Mouse (Mus musculus): ENCODE results near the gene Wdtc1. TPM values are rescaled to one million over a fixed set of nuclear protein-coding genes. Genes with fewer than 3 reads are reported as not detected.
A peak's percentile ranks its signal among the peaks of the same experiment; 100 is the strongest.

Gene Wdtc1
- polyA plus RNA-seq, 1 experiment: 33.3 TPM

DNA sequence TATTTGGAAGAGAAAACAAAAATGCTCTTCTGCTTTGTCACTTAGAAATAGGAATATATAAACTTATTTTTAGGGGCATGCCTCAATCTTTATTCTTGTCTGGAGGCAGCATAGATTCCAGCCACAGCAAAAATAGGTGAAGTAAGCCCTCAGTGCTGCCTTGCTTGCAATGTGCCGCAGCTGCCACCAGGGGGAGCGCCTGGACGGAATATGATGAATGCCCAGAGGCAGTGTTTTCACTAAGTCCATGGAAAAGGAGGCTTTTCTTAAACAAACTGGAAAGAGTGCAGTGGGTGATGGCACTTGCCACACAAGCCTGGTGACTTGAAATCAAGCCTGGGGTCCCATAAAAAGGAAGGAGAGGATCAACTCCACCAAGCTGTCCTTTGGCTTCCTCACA is 43.3 kb downstream of the Wdtc1 start:
- under 1% methylated on average over 3 of the region's 3 CpGs for WGBS
- H3K27ac ChIP-seq (ENCODE audit: insufficient read depth, low read length): no peak overlapping the region
- TF ChIP-seq POLR2A (IDR thresholded peaks at IDR 0.05; ENCODE audit: low read depth, low read length): no peak
- TF ChIP-seq CTCF (IDR thresholded peaks at IDR 0.05; ENCODE audit: extremely low read depth, insufficient read depth, insufficient read length, insufficient replicate concordance): peak; percentile 98
- H3K36me3 ChIP-seq (ENCODE audit: control insufficient read depth, insufficient read depth, low read length): peaks cover 2% of the 10 kb centered on the region; the same call in 1 of the 2 replicates
- no peaks in the 10 kb centered on the region for H3K4me1 ChIP-seq (ENCODE audit: control insufficient read depth, insufficient read depth, insufficient read length)
- H3K4me3 ChIP-seq (ENCODE audit: extremely low read depth, insufficient read depth, insufficient read length): no peak overlapping the region
- no peaks in the 10 kb centered on the region for H3K27me3 ChIP-seq (ENCODE audit: control insufficient read depth, insufficient read depth, low read length)
- peak in 1 of 2 experiments; percentile 80 for DNase-seq (ENCODE audit: low read depth in 1 of 2, low spot score in 2 of 2)

DNA sequence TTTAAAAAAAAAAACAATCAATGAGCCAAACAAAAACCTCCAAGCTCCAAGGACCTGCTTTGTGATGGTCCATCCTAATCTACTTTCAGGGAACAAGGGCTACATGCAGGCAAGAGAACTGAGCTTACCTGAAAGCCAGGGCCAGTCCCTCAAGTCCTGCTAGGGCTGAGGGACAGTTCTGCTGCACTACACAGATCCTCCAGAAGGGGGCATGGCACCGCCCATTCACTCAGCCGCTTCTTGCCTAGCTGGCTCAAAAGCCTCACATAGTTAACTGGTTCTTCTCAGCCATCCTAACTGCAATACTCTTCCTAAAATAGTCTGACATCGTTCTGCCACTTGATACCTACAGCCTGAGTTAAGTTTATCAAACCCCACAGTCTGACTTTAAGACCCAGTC is 46.0 kb downstream of the Wdtc1 start:
- TF ChIP-seq POLR2A (IDR thresholded peaks at IDR 0.05; ENCODE audit: low read depth, low read length): no peak
- TF ChIP-seq CTCF (IDR thresholded peaks at IDR 0.05; ENCODE audit: extremely low read depth, insufficient read depth, insufficient read length, insufficient replicate concordance): peak; percentile 61; the same call in 1 of the 2 replicates
- no peaks in the 10 kb centered on the region for H3K27me3 ChIP-seq (ENCODE audit: control insufficient read depth, insufficient read depth, low read length)
- no peak overlapping the region for H3K4me3 ChIP-seq (ENCODE audit: extremely low read depth, insufficient read depth, insufficient read length)
- H3K4me1 ChIP-seq (ENCODE audit: control insufficient read depth, insufficient read depth, insufficient read length): no peaks in the 10 kb centered on the region
- DNase-seq (ENCODE audit: low read depth in 1 of 2, low spot score in 2 of 2): peak in 1 of 2 experiments; percentile 40
- peaks cover 5% of the 10 kb centered on the region; the same call in 1 of the 2 replicates for H3K36me3 ChIP-seq (ENCODE audit: control insufficient read depth, insufficient read depth, low read length)
- WGBS: 61% methylated on average over 3 of the region's 3 CpGs
- H3K27ac ChIP-seq (ENCODE audit: insufficient read depth, low read length): no peak overlapping the region

GRCm38 (mm10) chr4:133305825-133306224 is 47.5 kb downstream of the Wdtc1 start:
- no peak for TF ChIP-seq CTCF (IDR thresholded peaks at IDR 0.05; ENCODE audit: extremely low read depth, insufficient read depth, insufficient read length, insufficient replicate concordance)
- no peak for TF ChIP-seq POLR2A (IDR thresholded peaks at IDR 0.05; ENCODE audit: low read depth, low read length)
- Histone ChIP-seq H3K27me3 (ENCODE audit: control insufficient read depth, insufficient read depth, low read length) (no peaks in the 10 kb centered on the region), H3K4me1 (ENCODE audit: control insufficient read depth, insufficient read depth, insufficient read length) (no peaks in the 10 kb centered on the region), H3K36me3 (ENCODE audit: control insufficient read depth, insufficient read depth, low read length) (peaks cover 9% of the 10 kb centered on the region; the same call in 1 of the 2 replicates), H3K4me3 (ENCODE audit: extremely low read depth, insufficient read depth, insufficient read length) (no peak overlapping the region), H3K27ac (ENCODE audit: insufficient read depth, low read length) (no peak overlapping the region)
- 91% methylated on average over 7 of the region's 7 CpGs for WGBS
- no peak for DNase-seq (ENCODE audit: low read depth in 1 of 2, low spot score in 2 of 2)

DNA sequence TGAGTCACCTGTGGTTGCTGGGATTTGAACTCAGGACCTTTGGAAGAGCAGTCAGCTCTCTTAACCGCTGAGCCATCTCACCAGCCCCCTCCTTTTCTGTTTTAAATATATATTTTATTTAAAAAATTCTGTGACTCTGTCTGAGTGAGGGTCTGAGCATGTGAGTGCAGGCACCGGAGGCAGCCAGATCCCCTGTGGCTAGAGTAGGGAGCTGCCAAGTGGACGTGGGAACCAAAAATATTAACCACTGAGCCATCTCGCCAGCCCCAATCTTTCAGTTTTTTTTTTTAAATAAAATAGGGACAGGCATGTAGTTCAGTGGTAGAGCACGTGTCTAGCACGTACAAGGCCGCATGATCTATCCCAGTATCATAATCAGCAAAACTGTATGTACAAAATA is 48.5 kb downstream of the Wdtc1 start:
- TF ChIP-seq POLR2A (IDR thresholded peaks at IDR 0.05; ENCODE audit: low read depth, low read length): no peak
- TF ChIP-seq CTCF (IDR thresholded peaks at IDR 0.05; ENCODE audit: extremely low read depth, insufficient read depth, insufficient read length, insufficient replicate concordance): no peak
- Histone ChIP-seq H3K27me3 (ENCODE audit: control insufficient read depth, insufficient read depth, low read length) (no peaks in the 10 kb centered on the region), H3K27ac (ENCODE audit: insufficient read depth, low read length) (no peak overlapping the region), H3K36me3 (ENCODE audit: control insufficient read depth, insufficient read depth, low read length) (peaks cover 13% of the 10 kb centered on the region), H3K4me1 (ENCODE audit: control insufficient read depth, insufficient read depth, insufficient read length) (no peaks in the 10 kb centered on the region), H3K4me3 (ENCODE audit: extremely low read depth, insufficient read depth, insufficient read length) (no peak overlapping the region)
- DNase-seq (ENCODE audit: low read depth in 1 of 2, low spot score in 2 of 2): no peak
- WGBS: 92% methylated on average over 7 of the region's 7 CpGs

- Histone ChIP-seq H3K27ac (ENCODE audit: insufficient read depth, low read length) (no peak overlapping the region), H3K4me1 (ENCODE audit: control insufficient read depth, insufficient read depth, insufficient read length) (no peaks in the 10 kb centered on the region), H3K36me3 (ENCODE audit: control insufficient read depth, insufficient read depth, low read length) (peaks cover 16% of the 10 kb centered on the region), H3K4me3 (ENCODE audit: extremely low read depth, insufficient read depth, insufficient read length) (no peak overlapping the region), H3K27me3 (ENCODE audit: control insufficient read depth, insufficient read depth, low read length) (no peaks in the 10 kb centered on the region)
- no peak for DNase-seq (ENCODE audit: low read depth in 1 of 2, low spot score in 2 of 2)
- TF ChIP-seq POLR2A (IDR thresholded peaks at IDR 0.05; ENCODE audit: low read depth, low read length) (no peak), CTCF (IDR thresholded peaks at IDR 0.05; ENCODE audit: extremely low read depth, insufficient read depth, insufficient read length, insufficient replicate concordance) (no peak)
- WGBS: 85% methylated on average over 5 of the region's 5 CpGs
Observed at GRCm38 (mm10) chr4:133302668-133303067, 50.6 kb downstream of the Wdtc1 start.

GRCm38 (mm10) chr4:133301802-133302201 is 51.5 kb downstream of the Wdtc1 start:
- H3K27ac ChIP-seq (ENCODE audit: insufficient read depth, low read length): no peak overlapping the region
- peak; percentile 78; the same call in 1 of the 2 replicates for TF ChIP-seq CTCF (IDR thresholded peaks at IDR 0.05; ENCODE audit: extremely low read depth, insufficient read depth, insufficient read length, insufficient replicate concordance)
- TF ChIP-seq POLR2A (IDR thresholded peaks at IDR 0.05; ENCODE audit: low read depth, low read length): no peak
- WGBS: 26% methylated on average over 4 of the region's 4 CpGs
- no peak overlapping the region for H3K4me3 ChIP-seq (ENCODE audit: extremely low read depth, insufficient read depth, insufficient read length)
- H3K27me3 ChIP-seq (ENCODE audit: control insufficient read depth, insufficient read depth, low read length): no peaks in the 10 kb centered on the region
- peaks cover 17% of the 10 kb centered on the region for H3K36me3 ChIP-seq (ENCODE audit: control insufficient read depth, insufficient read depth, low read length)
- peak in 1 of 2 experiments; percentile 43 for DNase-seq (ENCODE audit: low read depth in 1 of 2, low spot score in 2 of 2)
- no peaks in the 10 kb centered on the region for H3K4me1 ChIP-seq (ENCODE audit: control insufficient read depth, insufficient read depth, insufficient read length)

GRCm38 (mm10) chr4:133300421-133300820 is 52.9 kb downstream of the Wdtc1 start:
- WGBS: 97% methylated on average over 11 of the region's 11 CpGs
- Histone ChIP-seq H3K4me3 (ENCODE audit: extremely low read depth, insufficient read depth, insufficient read length) (no peak overlapping the region), H3K4me1 (ENCODE audit: control insufficient read depth, insufficient read depth, insufficient read length) (no peaks in the 10 kb centered on the region), H3K27ac (ENCODE audit: insufficient read depth, low read length) (no peak overlapping the region), H3K36me3 (ENCODE audit: control insufficient read depth, insufficient read depth, low read length) (peaks cover 20% of the 10 kb centered on the region), H3K27me3 (ENCODE audit: control insufficient read depth, insufficient read depth, low read length) (no peaks in the 10 kb centered on the region)
- TF ChIP-seq POLR2A (IDR thresholded peaks at IDR 0.05; ENCODE audit: low read depth, low read length): no peak
- TF ChIP-seq CTCF (IDR thresholded peaks at IDR 0.05; ENCODE audit: extremely low read depth, insufficient read depth, insufficient read length, insufficient replicate concordance): no peak
- DNase-seq (ENCODE audit: low read depth in 1 of 2, low spot score in 2 of 2): no peak

Measured in spleen, adult 2 months (tissue).